ENCODE assay signal across 15 mouse cellular contexts in the genomic region with DNA sequence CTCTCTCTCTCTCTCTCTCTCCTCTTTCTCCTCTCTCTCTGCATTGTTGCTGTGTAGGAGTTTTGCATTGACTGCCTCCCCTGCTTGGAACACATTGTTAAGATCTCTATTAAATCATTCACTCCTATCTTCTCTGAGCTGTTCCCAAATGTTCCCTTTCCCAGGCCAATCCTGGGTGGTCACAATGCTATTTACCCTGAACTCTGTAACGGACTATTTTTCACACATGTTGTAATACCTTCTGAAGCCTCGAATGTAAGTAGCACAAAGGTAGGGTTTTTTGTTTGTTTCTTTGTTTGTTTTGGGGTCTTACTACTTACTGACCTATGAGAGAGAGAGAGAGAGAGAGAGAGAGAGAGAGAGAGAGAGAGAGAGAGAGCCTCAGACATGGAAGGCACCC. TPM values are rescaled to one million over a fixed set of nuclear protein-coding genes. Genes with fewer than 3 reads are reported as not detected.
DNase-seq lines count a peak whose midpoint lies in the region; ATAC-seq and TF ChIP-seq lines count a peak whose summit lies in the region.
"Had no signal": no experiment of that assay in that cellular context is flagged by ENCODE, and none has a peak within 500 bp of the region (broad histone marks: within the 10 kb centered on the region; RNA-seq: fewer than 3 reads in every experiment).

No protein-coding gene starts in this region.

- no peak for ATAC-seq in neural tube, embryonic 11.5 days (ENCODE audit: insufficient read depth, low FRiP score, low TSS enrichment)
- ATAC-seq in neural tube, embryonic 15.5 days (ENCODE audit: low FRiP score), result no peak
- ATAC-seq in forebrain, postnatal 0 days, result no peak
- no peak for ATAC-seq in midbrain, embryonic 14.5 days (ENCODE audit: low FRiP score, low TSS enrichment)
- ATAC-seq: liver, postnatal 0 days had no signal

- H3K4me2 ChIP-seq in neural tube, embryonic 11.5 days (ENCODE audit: low read depth), result no peak overlapping the region
- H3K4me2 ChIP-seq in neural tube, embryonic 15.5 days, result no peak overlapping the region
- no peak overlapping the region for H3K4me2 ChIP-seq in forebrain, postnatal 0 days (ENCODE audit: low read depth)
- H3K4me2 ChIP-seq in midbrain, embryonic 14.5 days (ENCODE audit: low read length), result no peak overlapping the region
- H3K4me2 ChIP-seq: hindbrain, embryonic 15.5 days had no signal

- H3K36me3 ChIP-seq in neural tube, embryonic 11.5 days (ENCODE audit: control insufficient read depth, insufficient read depth, low read length), result no peaks in the 10 kb centered on the region
- no peaks in the 10 kb centered on the region for H3K36me3 ChIP-seq in neural tube, embryonic 15.5 days
- no peaks in the 10 kb centered on the region for H3K36me3 ChIP-seq in forebrain, embryonic 10.5 days (replicated peaks)
- no peaks in the 10 kb centered on the region for H3K36me3 ChIP-seq in forebrain, postnatal 0 days (ENCODE audit: insufficient read depth)
- H3K36me3 ChIP-seq in midbrain, embryonic 14.5 days (ENCODE audit: control insufficient read depth, insufficient read depth, low read length), result no peaks in the 10 kb centered on the region
- H3K36me3 ChIP-seq: hindbrain, embryonic 15.5 days had no signal

- no peaks in the 10 kb centered on the region for H3K27me3 ChIP-seq in neural tube, embryonic 11.5 days (ENCODE audit: control insufficient read depth, insufficient read depth, low read length)
- no peaks in the 10 kb centered on the region; the same call in 1 of the 2 replicates for H3K27me3 ChIP-seq in neural tube, embryonic 15.5 days (replicated peaks)
- H3K27me3 ChIP-seq in forebrain, embryonic 10.5 days (ENCODE audit: poor library complexity, severe bottlenecking), result peaks cover 18% of the 10 kb centered on the region
- H3K27me3 ChIP-seq in forebrain, postnatal 0 days (ENCODE audit: insufficient read depth, low read length), result no peaks in the 10 kb centered on the region
- no peaks in the 10 kb centered on the region for H3K27me3 ChIP-seq in midbrain, embryonic 14.5 days (ENCODE audit: control insufficient read depth, insufficient read depth, low read length)

- peak overlapping the region; percentile 46; the same call in 1 of the 2 replicates for H3K27ac ChIP-seq in neural tube, embryonic 11.5 days (ENCODE audit: low read depth, low read length)
- H3K27ac ChIP-seq in neural tube, embryonic 15.5 days (replicated peaks), result no peak overlapping the region
- H3K27ac ChIP-seq in forebrain, embryonic 10.5 days, result peak overlapping the region; percentile 90
- H3K27ac ChIP-seq in forebrain, postnatal 0 days (ENCODE audit: low read depth, low read length), result peak overlapping the region; percentile 74; the same call in 1 of the 2 replicates
- H3K27ac ChIP-seq in midbrain, embryonic 14.5 days (replicated peaks; ENCODE audit: low read depth, low read length), result peak overlapping the region; percentile 92
- H3K27ac ChIP-seq: kidney, postnatal 0 days had no signal

- no peak overlapping the region for H3K4me3 ChIP-seq in neural tube, embryonic 11.5 days (ENCODE audit: low read depth, low read length)
- H3K4me3 ChIP-seq in neural tube, embryonic 15.5 days (replicated peaks), result no peak overlapping the region
- no peak overlapping the region for H3K4me3 ChIP-seq in forebrain, embryonic 10.5 days
- H3K4me3 ChIP-seq in forebrain, postnatal 0 days (ENCODE audit: low read depth, low read length), result no peak overlapping the region
- no peak overlapping the region for H3K4me3 ChIP-seq in midbrain, embryonic 14.5 days (replicated peaks; ENCODE audit: low read depth, low read length)
- H3K4me3 ChIP-seq: hindbrain, embryonic 15.5 days had no signal

- no peak overlapping the region for H3K9ac ChIP-seq in neural tube, embryonic 11.5 days (ENCODE audit: low read length)
- no peak overlapping the region for H3K9ac ChIP-seq in neural tube, embryonic 15.5 days (replicated peaks)
- no peak overlapping the region for H3K9ac ChIP-seq in forebrain, postnatal 0 days
- no peak overlapping the region for H3K9ac ChIP-seq in midbrain, embryonic 14.5 days (replicated peaks; ENCODE audit: low read length)
- H3K9ac ChIP-seq: hindbrain, embryonic 15.5 days; liver, postnatal 0 days had no signal

- peaks cover 8% of the 10 kb centered on the region; the same call in 1 of the 2 replicates for H3K4me1 ChIP-seq in neural tube, embryonic 11.5 days (ENCODE audit: control insufficient read depth, insufficient read depth, low read length)
- H3K4me1 ChIP-seq in neural tube, embryonic 15.5 days, result peaks cover 10% of the 10 kb centered on the region
- H3K4me1 ChIP-seq in forebrain, embryonic 10.5 days, result peaks cover 53% of the 10 kb centered on the region
- H3K4me1 ChIP-seq in forebrain, postnatal 0 days (ENCODE audit: insufficient read depth), result no peaks in the 10 kb centered on the region
- H3K4me1 ChIP-seq in midbrain, embryonic 14.5 days (ENCODE audit: control insufficient read depth, insufficient read depth, low read length), result peaks cover 35% of the 10 kb centered on the region
- H3K4me1 ChIP-seq: hindbrain, embryonic 15.5 days had no signal

- DNase-seq in neural tube, embryonic 11.5 days (ENCODE audit: low spot score), result no peak
- DNase-seq in forebrain, embryonic 10.5 days (ENCODE audit: extremely low spot score, low spot score), result no peak
- no peak for DNase-seq in forebrain, postnatal 0 days
- DNase-seq in midbrain, embryonic 14.5 days, result no peak
- no peak for DNase-seq in lung, postnatal 10 days
- no peak for DNase-seq in frontal cortex, adult 2 months (ENCODE audit: extremely low spot score in 1 of 2, low spot score in 1 of 2)
- no peak for DNase-seq in cerebellum, adult 8-10 months
- DNase-seq: adrenal gland, adult 2 months; cerebellum, postnatal 10 days; kidney, adult 11 months; liver, postnatal 0 days; thymus, postnatal 25 days had no signal

- WGBS in neural tube, embryonic 11.5 days, result 73% methylated on average over 2 of the region's 2 CpGs
- 41% methylated on average over 2 of the region's 2 CpGs for WGBS in neural tube, embryonic 15.5 days
- WGBS in forebrain, embryonic 10.5 days, result 63% methylated on average over 2 of the region's 2 CpGs
- WGBS in forebrain, postnatal 0 days, result 27% methylated on average over 2 of the region's 2 CpGs
- 39% methylated on average over 2 of the region's 2 CpGs for WGBS in midbrain, embryonic 14.5 days

- no peaks in the 10 kb centered on the region for H3K9me3 ChIP-seq in neural tube, embryonic 11.5 days (ENCODE audit: control insufficient read depth, low read length)
- no peaks in the 10 kb centered on the region for H3K9me3 ChIP-seq in neural tube, embryonic 15.5 days (replicated peaks)
- H3K9me3 ChIP-seq in forebrain, embryonic 10.5 days, result no peaks in the 10 kb centered on the region
- H3K9me3 ChIP-seq in forebrain, postnatal 0 days (ENCODE audit: low read length), result no peaks in the 10 kb centered on the region
- H3K9me3 ChIP-seq in midbrain, embryonic 14.5 days (ENCODE audit: control insufficient read depth, low read length), result no peaks in the 10 kb centered on the region
- H3K9me3 ChIP-seq: hindbrain, embryonic 15.5 days had no signal

- TF ChIP-seq CTCF in forebrain, postnatal 0 days (IDR thresholded peaks at IDR 0.05; ENCODE audit: low read depth), result no peak

RNA-seq across cellular contexts. Expression of a gene that starts 2.2 kb away (rescaled TPM):
- polyA plus RNA-seq in neural tube, embryonic 11.5 days (2014; fragmentation: Nextera tagmentation; extraction: Ambion mirVana), result 56.1 and 59.1 TPM in 2 replicates
- 65.1 and 72.6 TPM in 2 replicates for polyA plus RNA-seq in neural tube, embryonic 15.5 days (2015; fragmentation: Nextera tagmentation; extraction: Ambion mirVana)
- 35.3 and 38.8 TPM in 2 replicates for polyA plus RNA-seq in forebrain, embryonic 10.5 days (2016; fragmentation: Nextera tagmentation; extraction: Ambion mirVana)
- total RNA-seq in forebrain, postnatal 0 days (2014; rRNA removed), result 57.6 and 60.9 TPM in 2 replicates
- 38.4 and 45.8 TPM in 2 replicates for polyA plus RNA-seq in forebrain, postnatal 0 days (2015; fragmentation: Nextera tagmentation; extraction: Ambion mirVana)
- 79.6 and 111 TPM in 2 replicates for polyA plus RNA-seq in midbrain, embryonic 14.5 days (2014; fragmentation: Nextera tagmentation; extraction: Ambion mirVana)
- polyA plus RNA-seq in frontal cortex, adult 2 months (2012; rRNA removed), result 30.9 and 32.0 TPM in 2 replicates
